Mouse (Mus musculus): Measurements from ENCODE around the gene Gdpd5. TPM values are rescaled to one million over a fixed set of nuclear protein-coding genes. Genes with fewer than 3 reads are reported as not detected.

Gene Gdpd5
- 13.9 and 18.5 TPM in 2 replicates for polyA plus RNA-seq (2012; rRNA removed)

GRCm38 (mm10) chr7:99381214-99382087 lies at the start of gene Gdpd5:
Gdpd5 (plus strand) TSS chr7:99381414.
- Histone ChIP-seq H3K36me3 (ENCODE audit: control insufficient read depth, insufficient read depth, low read length) (no peaks in the 10 kb centered on the region), H3K27ac (ENCODE audit: control insufficient read depth, insufficient read depth, low read length) (no peak within 1 kb of the TSS), H3K4me1 (replicated peaks; ENCODE audit: control insufficient read depth, insufficient read depth, low read length) (peaks cover 19% of the 10 kb centered on the region), H3K4me3 (ENCODE audit: control insufficient read depth, insufficient read depth, low read length) (peak within 1 kb of the TSS; percentile 59), H3K27me3 (ENCODE audit: control insufficient read depth, insufficient read depth, low read length) (peaks cover 8% of the 10 kb centered on the region; the same call in 1 of the 2 replicates)
- under 1% methylated on average over 73 of the region's 73 CpGs for WGBS
- TF ChIP-seq POLR2A (IDR thresholded peaks at IDR 0.05; ENCODE audit: control insufficient read depth, extremely low read depth, insufficient read depth, low read length, poor library complexity) = peak; percentile 57; the same call in 1 of the 2 replicates
- TF ChIP-seq CTCF (IDR thresholded peaks at IDR 0.05; ENCODE audit: borderline replicate concordance, control insufficient read depth, extremely low read depth, insufficient read depth, low read length, poor library complexity) = no peak
- peak; percentile 99 for DNase-seq

- H3K4me3 ChIP-seq (ENCODE audit: control insufficient read depth, insufficient read depth, low read length) = no peak overlapping the region
- no peaks in the 10 kb centered on the region for H3K36me3 ChIP-seq (ENCODE audit: control insufficient read depth, insufficient read depth, low read length)
- DNase-seq = peak; percentile 62
- TF ChIP-seq CTCF (IDR thresholded peaks at IDR 0.05; ENCODE audit: borderline replicate concordance, control insufficient read depth, extremely low read depth, insufficient read depth, low read length, poor library complexity) (peak; percentile 58; the same call in 1 of the 2 replicates), POLR2A (IDR thresholded peaks at IDR 0.05; ENCODE audit: control insufficient read depth, extremely low read depth, insufficient read depth, low read length, poor library complexity) (no peak)
- H3K27me3 ChIP-seq (ENCODE audit: control insufficient read depth, insufficient read depth, low read length) = no peaks in the 10 kb centered on the region
- 56% methylated on average over 12 of the region's 12 CpGs for WGBS
- H3K27ac ChIP-seq (ENCODE audit: control insufficient read depth, insufficient read depth, low read length) = no peak overlapping the region
- H3K4me1 ChIP-seq (replicated peaks; ENCODE audit: control insufficient read depth, insufficient read depth, low read length) = no peaks in the 10 kb centered on the region
Measured at GRCm38 (mm10) chr7:99332774-99333480, 48.3 kb upstream of the Gdpd5 start.

- 94% methylated on average over 8 of the region's 8 CpGs for WGBS
- no peak for DNase-seq
- no peaks in the 10 kb centered on the region for H3K4me1 ChIP-seq (replicated peaks; ENCODE audit: control insufficient read depth, insufficient read depth, low read length)
- TF ChIP-seq POLR2A (IDR thresholded peaks at IDR 0.05; ENCODE audit: control insufficient read depth, extremely low read depth, insufficient read depth, low read length, poor library complexity) (no peak), CTCF (IDR thresholded peaks at IDR 0.05; ENCODE audit: borderline replicate concordance, control insufficient read depth, extremely low read depth, insufficient read depth, low read length, poor library complexity) (no peak)
- H3K27me3 ChIP-seq (ENCODE audit: control insufficient read depth, insufficient read depth, low read length) = no peaks in the 10 kb centered on the region
- no peak overlapping the region for H3K27ac ChIP-seq (ENCODE audit: control insufficient read depth, insufficient read depth, low read length)
- H3K36me3 ChIP-seq (ENCODE audit: control insufficient read depth, insufficient read depth, low read length) = no peaks in the 10 kb centered on the region
- no peak overlapping the region for H3K4me3 ChIP-seq (ENCODE audit: control insufficient read depth, insufficient read depth, low read length)
Measured at GRCm38 (mm10) chr7:99340736-99341135, 40.5 kb upstream of the Gdpd5 start.

GRCm38 (mm10) chr7:99343577-99343976 lies 37.6 kb upstream of the Gdpd5 start:
- no peaks in the 10 kb centered on the region for H3K36me3 ChIP-seq (ENCODE audit: control insufficient read depth, insufficient read depth, low read length)
- TF ChIP-seq POLR2A (IDR thresholded peaks at IDR 0.05; ENCODE audit: control insufficient read depth, extremely low read depth, insufficient read depth, low read length, poor library complexity) (no peak), CTCF (IDR thresholded peaks at IDR 0.05; ENCODE audit: borderline replicate concordance, control insufficient read depth, extremely low read depth, insufficient read depth, low read length, poor library complexity) (no peak)
- no peaks in the 10 kb centered on the region for H3K27me3 ChIP-seq (ENCODE audit: control insufficient read depth, insufficient read depth, low read length)
- no peak overlapping the region for H3K4me3 ChIP-seq (ENCODE audit: control insufficient read depth, insufficient read depth, low read length)
- DNase-seq = no peak
- 96% methylated on average over 4 of the region's 4 CpGs for WGBS
- H3K4me1 ChIP-seq (replicated peaks; ENCODE audit: control insufficient read depth, insufficient read depth, low read length) = no peaks in the 10 kb centered on the region
- no peak overlapping the region for H3K27ac ChIP-seq (ENCODE audit: control insufficient read depth, insufficient read depth, low read length)

GRCm38 (mm10) chr7:99347268-99347667 lies 33.9 kb upstream of the Gdpd5 start:
- H3K36me3 ChIP-seq (ENCODE audit: control insufficient read depth, insufficient read depth, low read length) = no peaks in the 10 kb centered on the region
- 98% methylated on average over 10 of the region's 10 CpGs for WGBS
- no peaks in the 10 kb centered on the region for H3K27me3 ChIP-seq (ENCODE audit: control insufficient read depth, insufficient read depth, low read length)
- no peak for DNase-seq
- H3K27ac ChIP-seq (ENCODE audit: control insufficient read depth, insufficient read depth, low read length) = no peak overlapping the region
- H3K4me1 ChIP-seq (replicated peaks; ENCODE audit: control insufficient read depth, insufficient read depth, low read length) = no peaks in the 10 kb centered on the region
- TF ChIP-seq CTCF (IDR thresholded peaks at IDR 0.05; ENCODE audit: borderline replicate concordance, control insufficient read depth, extremely low read depth, insufficient read depth, low read length, poor library complexity) (no peak), POLR2A (IDR thresholded peaks at IDR 0.05; ENCODE audit: control insufficient read depth, extremely low read depth, insufficient read depth, low read length, poor library complexity) (no peak)
- no peak overlapping the region for H3K4me3 ChIP-seq (ENCODE audit: control insufficient read depth, insufficient read depth, low read length)

GRCm38 (mm10) chr7:99348883-99349282 lies 32.3 kb upstream of the Gdpd5 start:
- no peak for DNase-seq
- Histone ChIP-seq H3K4me1 (replicated peaks; ENCODE audit: control insufficient read depth, insufficient read depth, low read length) (no peaks in the 10 kb centered on the region), H3K27ac (ENCODE audit: control insufficient read depth, insufficient read depth, low read length) (no peak overlapping the region), H3K4me3 (ENCODE audit: control insufficient read depth, insufficient read depth, low read length) (no peak overlapping the region), H3K27me3 (ENCODE audit: control insufficient read depth, insufficient read depth, low read length) (no peaks in the 10 kb centered on the region; the same call in 1 of the 2 replicates), H3K36me3 (ENCODE audit: control insufficient read depth, insufficient read depth, low read length) (no peaks in the 10 kb centered on the region)
- WGBS = 97% methylated on average over 26 of the region's 26 CpGs
- TF ChIP-seq POLR2A (IDR thresholded peaks at IDR 0.05; ENCODE audit: control insufficient read depth, extremely low read depth, insufficient read depth, low read length, poor library complexity) = no peak
- TF ChIP-seq CTCF (IDR thresholded peaks at IDR 0.05; ENCODE audit: borderline replicate concordance, control insufficient read depth, extremely low read depth, insufficient read depth, low read length, poor library complexity) = no peak
